Mouse (Mus musculus): ENCODE data around the gene Itga7. TPM values are rescaled to one million over a fixed set of nuclear protein-coding genes. Genes with fewer than 3 reads are reported as not detected.
A peak's percentile ranks its signal among the peaks of the same experiment; 100 is the strongest.

The Itga7 gene
- polyA plus RNA-seq, 1 experiment from 2014 or later: 4.2 TPM

- DNase-seq (ENCODE audit: low spot score): no peak
- no peak for ATAC-seq (ENCODE audit: insufficient read depth, low FRiP score, low TSS enrichment)
- Histone ChIP-seq H3K36me3 (ENCODE audit: control insufficient read depth, insufficient read depth, low read length) (no peaks in the 10 kb centered on the region; the same call in 1 of the 2 replicates), H3K27ac (ENCODE audit: low read depth, low read length) (no peak overlapping the region), H3K9ac (ENCODE audit: low read length) (no peak overlapping the region), H3K4me2 (ENCODE audit: low read depth) (peak overlapping the region; percentile 40), H3K4me1 (ENCODE audit: control insufficient read depth, insufficient read depth, low read length) (peaks cover 6% of the 10 kb centered on the region), H3K9me3 (ENCODE audit: control insufficient read depth, low read length) (no peaks in the 10 kb centered on the region), H3K4me3 (ENCODE audit: low read depth, low read length) (peak overlapping the region; percentile 64), H3K27me3 (ENCODE audit: control insufficient read depth, insufficient read depth, low read length) (no peaks in the 10 kb centered on the region)
- WGBS: 74% methylated on average over 16 of the region's 16 CpGs
These were observed 11.5 kb upstream of the Itga7 start for GRCm38 (mm10) chr10:128921883-128922821.

DNA sequence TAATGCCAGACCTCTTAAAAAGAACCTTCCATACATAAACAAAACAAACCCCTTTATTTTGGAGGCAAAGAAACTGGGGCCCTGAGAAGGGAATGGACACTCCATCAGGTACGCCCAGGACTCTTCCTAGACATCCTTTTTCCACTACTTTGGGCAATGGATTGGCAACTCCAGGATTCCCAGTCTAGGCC is 10.9 kb upstream of the Itga7 start, which contains the start of gene Rdh5:
Rdh5 (minus strand) TSS at position 67 of the 191 bp plus-strand sequence.
- ATAC-seq (ENCODE audit: insufficient read depth, low FRiP score, low TSS enrichment) (no peak), DNase-seq (ENCODE audit: low spot score) (no peak)
- Histone ChIP-seq H3K36me3 (ENCODE audit: control insufficient read depth, insufficient read depth, low read length) (no peaks in the 10 kb centered on the region), H3K27me3 (ENCODE audit: control insufficient read depth, insufficient read depth, low read length) (no peaks in the 10 kb centered on the region), H3K27ac (ENCODE audit: low read depth, low read length) (peak within 1 kb of the TSS; percentile 42; the same call in 1 of the 2 replicates), H3K9ac (ENCODE audit: low read length) (peak within 1 kb of the TSS; percentile 64), H3K9me3 (ENCODE audit: control insufficient read depth, low read length) (no peaks in the 10 kb centered on the region), H3K4me2 (ENCODE audit: low read depth) (peak within 1 kb of the TSS; percentile 40), H3K4me3 (ENCODE audit: low read depth, low read length) (peak within 1 kb of the TSS; percentile 64), H3K4me1 (ENCODE audit: control insufficient read depth, insufficient read depth, low read length) (peaks cover 6% of the 10 kb centered on the region)
- WGBS: 19% methylated on average over 1 of the region's 1 CpGs

- Histone ChIP-seq H3K9me3 (ENCODE audit: control insufficient read depth, low read length) (no peaks in the 10 kb centered on the region), H3K4me2 (ENCODE audit: low read depth) (peak overlapping the region; percentile 40), H3K9ac (ENCODE audit: low read length) (peak overlapping the region; percentile 64), H3K27me3 (ENCODE audit: control insufficient read depth, insufficient read depth, low read length) (no peaks in the 10 kb centered on the region), H3K4me1 (ENCODE audit: control insufficient read depth, insufficient read depth, low read length) (peaks cover 6% of the 10 kb centered on the region), H3K36me3 (ENCODE audit: control insufficient read depth, insufficient read depth, low read length) (no peaks in the 10 kb centered on the region), H3K27ac (ENCODE audit: low read depth, low read length) (peak overlapping the region; percentile 42; the same call in 1 of the 2 replicates), H3K4me3 (ENCODE audit: low read depth, low read length) (peak overlapping the region; percentile 64)
- WGBS: under 1% methylated on average over 42 of the region's 42 CpGs
- peak; percentile 96 for ATAC-seq (ENCODE audit: insufficient read depth, low FRiP score, low TSS enrichment)
- DNase-seq (ENCODE audit: low spot score): peak; percentile 89
These were observed 10.5 kb upstream of the Itga7 start for GRCm38 (mm10) chr10:128923013-128923691.

DNA sequence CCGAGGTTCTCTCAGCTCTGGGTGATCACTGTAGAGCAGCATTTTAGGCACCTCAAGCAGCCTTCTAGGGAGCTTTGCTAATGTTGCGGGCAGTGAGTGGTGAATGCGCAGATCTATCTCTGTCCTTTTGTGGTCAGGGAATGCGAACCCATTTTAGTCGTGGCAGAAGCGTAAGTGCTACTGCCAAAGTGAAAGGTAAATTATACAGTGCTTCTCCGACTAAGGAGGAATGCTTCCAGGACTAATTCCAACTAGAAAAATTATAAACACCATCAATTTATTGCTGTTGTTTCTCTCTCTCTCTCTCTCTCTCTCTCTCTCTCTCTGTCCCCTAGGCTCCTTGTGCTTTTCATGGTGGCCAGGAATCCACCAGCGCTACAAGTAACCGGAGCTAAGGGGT is 9.7 kb upstream of the Itga7 start, which contains the start of gene Bloc1s1:
Bloc1s1 (minus strand) TSS at position 101 of the 400 bp plus-strand sequence.
- Histone ChIP-seq H3K27me3 (ENCODE audit: control insufficient read depth, insufficient read depth, low read length) (no peaks in the 10 kb centered on the region), H3K36me3 (ENCODE audit: control insufficient read depth, insufficient read depth, low read length) (no peaks in the 10 kb centered on the region), H3K27ac (ENCODE audit: low read depth, low read length) (peak within 1 kb of the TSS; percentile 42; the same call in 1 of the 2 replicates), H3K4me2 (ENCODE audit: low read depth) (peak within 1 kb of the TSS; percentile 40), H3K9ac (ENCODE audit: low read length) (peak within 1 kb of the TSS; percentile 64), H3K4me1 (ENCODE audit: control insufficient read depth, insufficient read depth, low read length) (peaks cover 6% of the 10 kb centered on the region), H3K4me3 (ENCODE audit: low read depth, low read length) (peak within 1 kb of the TSS; percentile 64), H3K9me3 (ENCODE audit: control insufficient read depth, low read length) (no peaks in the 10 kb centered on the region)
- ATAC-seq (ENCODE audit: insufficient read depth, low FRiP score, low TSS enrichment) (no peak), DNase-seq (ENCODE audit: low spot score) (no peak)
- 70% methylated on average over 9 of the region's 9 CpGs for WGBS

DNA sequence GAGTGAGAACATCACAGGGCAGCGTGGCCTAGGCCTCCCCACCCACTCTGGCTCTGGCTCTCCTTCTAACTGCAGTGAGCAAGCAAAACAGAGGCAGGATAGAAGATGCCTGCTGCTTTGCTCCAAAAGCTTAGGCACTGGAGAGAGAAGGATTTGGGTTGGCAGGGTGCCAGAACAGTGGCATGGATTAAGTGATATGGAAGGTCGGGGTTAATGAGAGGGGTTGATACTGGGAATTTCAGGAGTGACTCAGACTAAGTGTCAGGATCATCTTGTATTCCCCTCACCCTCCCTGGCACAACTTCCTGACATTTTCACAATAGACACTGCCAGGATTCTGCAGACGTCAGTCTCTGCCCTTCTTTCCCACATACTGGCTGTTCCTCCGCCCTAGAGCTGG is 5.3 kb upstream of the Itga7 start:
- 43% methylated on average over 4 of the region's 4 CpGs for WGBS
- H3K27ac ChIP-seq (ENCODE audit: low read depth, low read length): no peak overlapping the region
- no peak overlapping the region for H3K4me2 ChIP-seq (ENCODE audit: low read depth)
- H3K36me3 ChIP-seq (ENCODE audit: control insufficient read depth, insufficient read depth, low read length): no peaks in the 10 kb centered on the region
- peaks cover 15% of the 10 kb centered on the region for H3K27me3 ChIP-seq (ENCODE audit: control insufficient read depth, insufficient read depth, low read length)
- no peak for DNase-seq (ENCODE audit: low spot score)
- ATAC-seq (ENCODE audit: insufficient read depth, low FRiP score, low TSS enrichment): no peak
- no peak overlapping the region for H3K4me3 ChIP-seq (ENCODE audit: low read depth, low read length)
- no peak overlapping the region for H3K9ac ChIP-seq (ENCODE audit: low read length)
- peaks cover 3% of the 10 kb centered on the region for H3K4me1 ChIP-seq (ENCODE audit: control insufficient read depth, insufficient read depth, low read length)
- no peaks in the 10 kb centered on the region for H3K9me3 ChIP-seq (ENCODE audit: control insufficient read depth, low read length)

GRCm38 (mm10) chr10:128929638-128930378 is 3.8 kb upstream of the Itga7 start:
- H3K4me2 ChIP-seq (ENCODE audit: low read depth): no peak overlapping the region
- peaks cover 28% of the 10 kb centered on the region for H3K27me3 ChIP-seq (ENCODE audit: control insufficient read depth, insufficient read depth, low read length)
- DNase-seq (ENCODE audit: low spot score): no peak
- H3K4me1 ChIP-seq (ENCODE audit: control insufficient read depth, insufficient read depth, low read length): no peaks in the 10 kb centered on the region
- ATAC-seq (ENCODE audit: insufficient read depth, low FRiP score, low TSS enrichment): no peak
- WGBS: 73% methylated on average over 7 of the region's 7 CpGs
- no peaks in the 10 kb centered on the region for H3K9me3 ChIP-seq (ENCODE audit: control insufficient read depth, low read length)
- H3K9ac ChIP-seq (ENCODE audit: low read length): no peak overlapping the region
- no peak overlapping the region for H3K27ac ChIP-seq (ENCODE audit: low read depth, low read length)
- H3K36me3 ChIP-seq (ENCODE audit: control insufficient read depth, insufficient read depth, low read length): no peaks in the 10 kb centered on the region
- H3K4me3 ChIP-seq (ENCODE audit: low read depth, low read length): no peak overlapping the region

GRCm38 (mm10) chr10:128931441-128931840 is 2.2 kb upstream of the Itga7 start:
- WGBS: 77% methylated on average over 2 of the region's 2 CpGs
- Histone ChIP-seq H3K27me3 (ENCODE audit: control insufficient read depth, insufficient read depth, low read length) (peaks cover 34% of the 10 kb centered on the region), H3K36me3 (ENCODE audit: control insufficient read depth, insufficient read depth, low read length) (no peaks in the 10 kb centered on the region)

DNA sequence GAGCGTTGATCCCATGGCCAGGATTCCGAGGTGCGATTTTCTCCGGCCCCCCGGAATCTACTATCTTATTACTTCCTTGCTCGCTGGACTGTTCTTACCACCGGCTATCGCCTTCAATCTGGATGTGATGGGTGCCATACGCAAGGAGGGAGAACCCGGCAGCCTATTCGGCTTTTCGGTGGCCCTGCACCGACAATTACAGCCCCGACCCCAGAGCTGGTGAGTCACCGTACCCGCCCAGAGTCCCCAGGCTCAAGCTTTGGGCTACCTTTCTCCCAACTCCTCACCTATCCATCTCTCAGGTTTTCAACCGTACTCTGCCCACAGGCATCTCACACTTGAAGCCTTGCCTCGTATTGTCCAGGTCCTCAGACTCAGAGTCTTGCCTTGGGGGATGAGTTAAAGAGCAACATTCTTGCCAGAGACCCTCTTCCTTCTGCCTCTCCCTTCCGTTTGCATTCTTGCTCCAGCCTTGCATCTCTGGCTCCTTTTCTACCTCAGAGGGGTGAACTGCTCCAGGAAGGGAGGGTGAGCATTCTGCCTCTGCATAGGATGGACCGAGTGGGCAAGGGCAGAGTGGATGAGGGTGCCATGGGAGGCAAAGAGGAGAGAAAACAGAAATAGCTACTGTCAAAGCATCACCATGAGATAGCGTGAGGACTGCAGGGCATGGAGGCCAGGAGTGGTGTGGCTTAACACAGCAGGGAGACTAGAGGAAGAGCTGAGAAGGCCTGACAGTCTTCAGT is 531 bp downstream of the Itga7 start:
- Histone ChIP-seq H3K4me3 (ENCODE audit: low read depth, low read length) (peak overlapping the region; percentile 35), H3K9ac (ENCODE audit: low read length) (0 out of 2 replicates have a peak overlapping the region, but pooled peaks have one; percentile 23), H3K4me1 (ENCODE audit: control insufficient read depth, insufficient read depth, low read length) (no peaks in the 10 kb centered on the region), H3K27ac (ENCODE audit: low read depth, low read length) (no peak overlapping the region), H3K4me2 (ENCODE audit: low read depth) (peak overlapping the region; percentile 72), H3K36me3 (ENCODE audit: control insufficient read depth, insufficient read depth, low read length) (no peaks in the 10 kb centered on the region), H3K27me3 (ENCODE audit: control insufficient read depth, insufficient read depth, low read length) (peaks cover 34% of the 10 kb centered on the region), H3K9me3 (ENCODE audit: control insufficient read depth, low read length) (no peaks in the 10 kb centered on the region)
- peak; percentile 31 for ATAC-seq (ENCODE audit: insufficient read depth, low FRiP score, low TSS enrichment)
- WGBS: 2% methylated on average over 21 of the region's 21 CpGs
- no peak for DNase-seq (ENCODE audit: low spot score)

More at GRCm38 (mm10) chr10:128931441-128931840, 2.2 kb upstream of the Itga7 start:
- DNase-seq (ENCODE audit: low spot score) (no peak), ATAC-seq (ENCODE audit: insufficient read depth, low FRiP score, low TSS enrichment) (no peak)
- Histone ChIP-seq H3K9me3 (ENCODE audit: control insufficient read depth, low read length) (no peaks in the 10 kb centered on the region), H3K4me3 (ENCODE audit: low read depth, low read length) (no peak overlapping the region), H3K4me1 (ENCODE audit: control insufficient read depth, insufficient read depth, low read length) (no peaks in the 10 kb centered on the region), H3K9ac (ENCODE audit: low read length) (no peak overlapping the region), H3K27ac (ENCODE audit: low read depth, low read length) (no peak overlapping the region), H3K4me2 (ENCODE audit: low read depth) (no peak overlapping the region)

Measured in neural tube, embryonic 11.5 days (tissue).